Mouse (Mus musculus): ENCODE results near the gene Olfr288. TPM values are rescaled to one million over a fixed set of nuclear protein-coding genes. Genes with fewer than 3 reads are reported as not detected.

The Olfr288 gene
- not detected in 2 replicates for polyA plus RNA-seq (2015; fragmentation: Nextera tagmentation; extraction: Ambion mirVana)

DNA sequence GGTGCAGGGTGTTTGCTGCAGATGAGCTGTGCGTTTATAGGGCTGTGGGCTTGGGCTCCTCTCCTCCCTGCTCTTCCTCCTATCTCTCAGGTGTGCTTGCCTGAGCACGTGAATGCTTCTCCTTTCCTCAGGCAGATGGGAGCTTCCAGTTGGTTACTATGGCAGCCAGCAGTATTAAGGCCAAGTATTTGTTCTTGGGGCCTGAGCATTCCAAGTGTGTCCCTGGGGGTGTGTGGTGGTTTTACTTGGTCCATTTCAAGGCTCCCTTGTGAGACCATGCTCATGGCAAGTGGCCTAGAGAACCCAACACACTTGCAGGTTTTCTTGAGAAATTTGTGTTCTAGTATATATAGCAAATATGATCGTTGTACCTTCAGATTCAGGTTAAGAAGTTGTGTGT, at the start of gene Olfr288:
TSS of gene Olfr288 (minus strand) at position 101 of the 400 bp plus-strand sequence.
- 50% methylated on average over 3 of the region's 3 CpGs for WGBS (ENCODE audit: insufficient replicate concordance)
- no peak within 1 kb of the TSS for H3K4me2 ChIP-seq
- no peak within 1 kb of the TSS for H3K27ac ChIP-seq (replicated peaks)
- no peak within 1 kb of the TSS for H3K9ac ChIP-seq
- no peak within 1 kb of the TSS for H3K4me3 ChIP-seq (replicated peaks)
- no peaks in the 10 kb centered on the region for H3K9me3 ChIP-seq (replicated peaks)
- H3K4me1 ChIP-seq (replicated peaks) = no peaks in the 10 kb centered on the region
- H3K27me3 ChIP-seq = no peaks in the 10 kb centered on the region
- ATAC-seq (ENCODE audit: insufficient read depth) = no peak
- H3K36me3 ChIP-seq (replicated peaks) = no peaks in the 10 kb centered on the region

DNA sequence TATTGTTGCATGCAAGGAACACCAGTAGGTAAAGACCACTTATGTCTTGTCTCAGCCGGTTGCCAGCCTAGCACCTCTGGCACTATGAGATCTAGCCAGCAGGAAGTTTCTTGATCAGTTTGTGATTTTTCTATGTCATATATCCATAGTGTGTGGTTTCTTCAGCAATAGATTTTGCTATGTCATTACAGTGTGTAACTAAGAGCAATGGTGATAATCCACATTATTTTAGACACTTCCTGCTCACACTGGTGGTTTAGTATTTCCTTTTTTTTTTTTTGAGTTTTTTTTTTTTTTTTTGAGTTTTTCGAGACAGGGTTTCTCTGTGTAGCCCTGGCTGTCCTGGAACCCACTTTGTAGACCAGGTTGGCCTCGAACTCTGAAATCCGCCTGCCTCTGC, 40.1 kb upstream of the Olfr288 start:
- 41% methylated on average over 4 of the region's 4 CpGs for WGBS (ENCODE audit: insufficient replicate concordance)
- Histone ChIP-seq H3K9me3 (replicated peaks) (no peaks in the 10 kb centered on the region), H3K4me3 (replicated peaks) (no peak overlapping the region), H3K4me2 (no peak overlapping the region), H3K9ac (no peak overlapping the region), H3K27ac (replicated peaks) (no peak overlapping the region), H3K4me1 (replicated peaks) (no peaks in the 10 kb centered on the region), H3K36me3 (replicated peaks) (no peaks in the 10 kb centered on the region), H3K27me3 (no peaks in the 10 kb centered on the region)
- ATAC-seq (ENCODE audit: insufficient read depth) = no peak

DNA sequence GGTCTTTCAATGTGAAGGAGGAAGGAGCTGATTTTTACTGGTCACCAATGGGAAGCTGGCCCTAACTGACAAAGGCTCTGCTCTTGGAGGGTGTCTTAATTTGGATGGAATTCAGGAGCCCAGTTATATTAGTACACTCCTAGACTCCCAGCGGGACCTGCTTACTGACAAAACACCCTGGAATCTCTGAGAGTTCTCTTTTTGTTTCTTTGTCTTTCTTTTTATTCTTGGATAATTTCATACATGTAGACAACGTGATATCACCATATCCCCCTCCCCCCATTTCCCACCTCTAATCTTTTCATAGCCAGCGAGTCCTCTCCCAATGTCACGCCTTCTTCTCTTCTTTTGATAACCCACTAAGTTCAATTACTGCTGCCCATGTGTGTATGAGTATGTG, 39.0 kb upstream of the Olfr288 start, which contains the start of gene Olfr286:
TSS of gene Olfr286 (minus strand) at position 101 of the 400 bp plus-strand sequence.
- no peak within 1 kb of the TSS for H3K4me3 ChIP-seq (replicated peaks)
- H3K4me1 ChIP-seq (replicated peaks) = no peaks in the 10 kb centered on the region
- 69% methylated on average over 4 of the region's 4 CpGs for WGBS (ENCODE audit: insufficient replicate concordance)
- H3K27me3 ChIP-seq = no peaks in the 10 kb centered on the region
- H3K4me2 ChIP-seq = no peak within 1 kb of the TSS
- H3K27ac ChIP-seq (replicated peaks) = no peak within 1 kb of the TSS
- H3K9ac ChIP-seq = no peak within 1 kb of the TSS
- no peaks in the 10 kb centered on the region for H3K36me3 ChIP-seq (replicated peaks)
- no peaks in the 10 kb centered on the region for H3K9me3 ChIP-seq (replicated peaks)
- ATAC-seq (ENCODE audit: insufficient read depth) = no peak

DNA sequence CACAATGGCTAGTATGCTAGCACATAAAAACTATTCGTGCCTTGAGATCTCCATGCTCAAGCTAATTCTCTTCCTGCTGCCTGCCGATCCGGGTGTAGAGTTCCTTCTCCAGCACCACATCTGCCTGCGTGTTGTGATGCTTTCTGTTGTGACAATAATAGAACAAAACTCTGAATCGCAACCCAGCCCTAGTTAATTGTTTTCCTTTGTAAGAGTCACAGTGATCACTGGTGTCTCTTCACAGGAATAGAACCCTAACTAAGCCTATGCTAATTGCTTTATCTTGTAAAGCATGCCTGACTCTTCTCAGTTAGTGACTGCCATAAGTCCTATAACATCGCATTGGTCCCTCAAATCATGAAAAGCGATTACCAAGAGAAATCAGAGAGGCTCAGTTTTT, 30.8 kb upstream of the Olfr288 start:
- Histone ChIP-seq H3K4me3 (replicated peaks) (no peak overlapping the region), H3K27ac (replicated peaks) (no peak overlapping the region), H3K9me3 (replicated peaks) (no peaks in the 10 kb centered on the region), H3K9ac (no peak overlapping the region), H3K36me3 (replicated peaks) (no peaks in the 10 kb centered on the region), H3K27me3 (no peaks in the 10 kb centered on the region), H3K4me2 (no peak overlapping the region), H3K4me1 (replicated peaks) (no peaks in the 10 kb centered on the region)
- ATAC-seq (ENCODE audit: insufficient read depth) = no peak
- 61% methylated on average over 7 of the region's 7 CpGs for WGBS (ENCODE audit: insufficient replicate concordance)

DNA sequence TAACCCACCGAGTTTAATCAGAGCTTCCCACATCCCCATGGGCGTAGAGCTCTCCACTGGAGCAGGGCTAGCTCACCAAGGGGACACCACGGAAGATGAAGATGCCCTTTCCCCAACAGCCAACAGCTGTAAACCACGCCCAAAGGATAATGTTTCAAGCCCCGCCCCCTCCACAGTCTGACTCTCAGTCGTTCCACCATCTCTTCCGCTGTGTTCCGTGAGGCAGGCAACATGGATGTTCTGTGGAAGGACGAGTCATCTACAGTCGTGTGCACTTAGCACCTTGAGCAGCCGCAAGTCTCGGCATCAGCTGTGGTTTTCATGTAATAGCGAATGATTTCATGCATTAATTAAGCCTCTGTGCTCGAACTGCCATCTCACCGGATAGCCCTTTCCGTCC, 30.3 kb upstream of the Olfr288 start:
- H3K4me3 ChIP-seq (replicated peaks) = no peak overlapping the region
- no peaks in the 10 kb centered on the region for H3K36me3 ChIP-seq (replicated peaks)
- ATAC-seq (ENCODE audit: insufficient read depth) = no peak
- H3K27ac ChIP-seq (replicated peaks) = no peak overlapping the region
- H3K27me3 ChIP-seq = no peaks in the 10 kb centered on the region
- 33% methylated on average over 16 of the region's 16 CpGs for WGBS (ENCODE audit: insufficient replicate concordance)
- H3K9me3 ChIP-seq (replicated peaks) = no peaks in the 10 kb centered on the region
- H3K4me2 ChIP-seq = no peak overlapping the region
- H3K4me1 ChIP-seq (replicated peaks) = no peaks in the 10 kb centered on the region
- H3K9ac ChIP-seq = no peak overlapping the region

DNA sequence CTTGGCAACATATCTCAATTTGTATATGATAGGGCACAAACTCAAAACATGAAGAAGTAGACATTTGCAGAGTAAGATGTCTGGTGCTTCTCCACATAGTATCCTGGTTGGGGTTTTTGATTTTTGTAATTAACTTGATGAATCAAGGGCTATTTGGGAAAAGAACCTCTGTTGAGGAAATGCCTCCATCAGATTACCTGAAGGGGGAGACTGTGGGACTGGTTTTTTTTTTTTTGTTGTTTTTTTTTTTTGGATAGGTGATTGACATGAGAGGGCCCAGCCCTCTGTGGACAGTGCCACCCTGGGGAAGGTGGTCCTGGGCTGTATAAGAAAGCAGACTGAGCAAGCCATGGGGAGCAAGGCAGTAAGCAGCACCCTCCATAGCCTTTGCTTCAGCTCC, 27.0 kb upstream of the Olfr288 start:
- no peaks in the 10 kb centered on the region for H3K9me3 ChIP-seq (replicated peaks)
- H3K9ac ChIP-seq = no peak overlapping the region
- H3K36me3 ChIP-seq (replicated peaks) = no peaks in the 10 kb centered on the region
- no peaks in the 10 kb centered on the region for H3K4me1 ChIP-seq (replicated peaks)
- no peak overlapping the region for H3K27ac ChIP-seq (replicated peaks)
- no peak overlapping the region for H3K4me2 ChIP-seq
- no peaks in the 10 kb centered on the region for H3K27me3 ChIP-seq
- ATAC-seq (ENCODE audit: insufficient read depth) = no peak
- no peak overlapping the region for H3K4me3 ChIP-seq (replicated peaks)

DNA sequence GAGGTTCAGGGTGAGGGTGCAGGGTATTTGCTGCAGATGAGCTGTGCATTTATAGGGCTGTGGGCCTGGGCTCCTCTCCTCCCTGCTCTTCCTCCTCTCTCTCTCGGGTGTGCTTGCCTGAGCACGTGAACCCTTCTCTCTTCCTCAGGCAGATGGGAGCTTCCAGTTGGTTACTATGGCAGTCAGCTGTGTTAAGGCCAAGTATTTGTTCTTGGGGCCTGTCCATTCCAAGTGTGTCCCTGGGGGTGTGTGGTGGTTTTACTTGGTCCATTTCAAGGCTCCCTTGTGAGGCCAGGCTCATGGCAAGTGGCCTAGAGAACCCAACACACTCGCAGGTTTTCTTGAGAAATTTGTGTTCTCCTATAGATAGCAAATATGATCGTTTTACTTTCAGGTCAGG, 25.5 kb upstream of the Olfr288 start, which contains the start of the genes Gm44579 and Olfr287:
TSS of gene Gm44579 (minus strand) at position 101 of the 400 bp plus-strand sequence.
TSS of gene Olfr287 (minus strand) at position 180 of the 400 bp plus-strand sequence.
- Histone ChIP-seq H3K27ac (replicated peaks) (no peak within 1 kb of the TSS), H3K4me3 (replicated peaks) (no peak within 1 kb of the TSS), H3K9me3 (replicated peaks) (no peaks in the 10 kb centered on the region), H3K4me2 (no peak within 1 kb of the TSS), H3K36me3 (replicated peaks) (no peaks in the 10 kb centered on the region), H3K9ac (no peak within 1 kb of the TSS), H3K27me3 (no peaks in the 10 kb centered on the region), H3K4me1 (replicated peaks) (no peaks in the 10 kb centered on the region)
- 44% methylated on average over 4 of the region's 4 CpGs for WGBS (ENCODE audit: insufficient replicate concordance)
- ATAC-seq (ENCODE audit: insufficient read depth) = no peak

DNA sequence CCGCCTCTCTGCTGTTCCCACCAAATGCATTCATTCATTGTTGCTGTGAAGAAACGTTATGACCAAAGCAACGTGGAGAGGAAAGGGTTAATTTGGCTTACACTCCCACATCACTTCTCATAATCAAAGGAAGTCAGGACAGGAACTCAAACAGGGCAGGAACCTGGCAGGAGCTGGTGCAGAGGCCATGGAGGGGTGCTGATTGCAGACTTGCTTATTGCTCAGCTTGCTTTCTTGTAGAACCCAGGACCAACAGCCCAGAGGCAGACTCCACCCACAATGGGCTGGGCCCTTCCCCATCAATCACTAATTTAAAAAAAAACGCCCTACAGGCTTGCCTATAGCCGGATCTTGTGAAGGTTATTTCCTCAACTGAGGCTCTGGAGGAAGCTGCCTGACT, 18.8 kb upstream of the Olfr288 start:
- Histone ChIP-seq H3K9me3 (replicated peaks) (no peaks in the 10 kb centered on the region), H3K4me1 (replicated peaks) (no peaks in the 10 kb centered on the region), H3K9ac (no peak overlapping the region), H3K27me3 (no peaks in the 10 kb centered on the region), H3K4me3 (replicated peaks) (no peak overlapping the region), H3K27ac (replicated peaks) (no peak overlapping the region), H3K4me2 (no peak overlapping the region), H3K36me3 (replicated peaks) (no peaks in the 10 kb centered on the region)
- ATAC-seq (ENCODE audit: insufficient read depth) = no peak
- WGBS (ENCODE audit: insufficient replicate concordance) = 27% methylated on average over 5 of the region's 5 CpGs

DNA sequence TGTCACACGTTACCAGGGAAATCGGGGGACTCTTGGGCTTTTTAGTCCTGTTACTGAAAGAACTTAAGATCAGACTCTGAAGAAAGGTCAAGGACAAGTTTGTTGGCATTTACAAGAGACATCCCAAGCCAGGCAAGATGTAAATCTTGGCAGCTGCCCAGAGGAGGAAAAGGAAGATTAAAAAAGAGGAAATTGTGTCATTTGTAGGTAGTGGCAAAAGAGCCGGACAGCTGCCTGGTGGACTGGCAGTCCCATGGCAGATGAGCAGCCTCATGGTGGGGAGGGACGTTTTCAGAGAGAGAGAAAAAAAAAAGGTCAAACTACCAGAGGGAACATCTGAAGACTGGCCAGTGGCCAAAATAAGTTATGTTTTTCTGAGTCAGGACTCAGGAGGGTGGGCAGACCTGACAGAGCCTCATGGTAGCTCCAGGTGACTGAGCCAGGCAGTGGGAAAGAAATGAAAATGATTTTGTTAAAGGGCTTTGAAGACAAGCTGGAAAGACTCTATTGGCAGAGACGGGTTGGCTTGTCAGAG, 18.1 kb upstream of the Olfr288 start:
- H3K9ac ChIP-seq = no peak overlapping the region
- 41% methylated on average over 5 of the region's 5 CpGs for WGBS (ENCODE audit: insufficient replicate concordance)
- H3K27ac ChIP-seq (replicated peaks) = no peak overlapping the region
- no peak overlapping the region for H3K4me2 ChIP-seq
- ATAC-seq (ENCODE audit: insufficient read depth) = no peak
- H3K4me3 ChIP-seq (replicated peaks) = no peak overlapping the region
- no peaks in the 10 kb centered on the region for H3K27me3 ChIP-seq
- H3K4me1 ChIP-seq (replicated peaks) = no peaks in the 10 kb centered on the region
- no peaks in the 10 kb centered on the region for H3K36me3 ChIP-seq (replicated peaks)
- H3K9me3 ChIP-seq (replicated peaks) = no peaks in the 10 kb centered on the region

DNA sequence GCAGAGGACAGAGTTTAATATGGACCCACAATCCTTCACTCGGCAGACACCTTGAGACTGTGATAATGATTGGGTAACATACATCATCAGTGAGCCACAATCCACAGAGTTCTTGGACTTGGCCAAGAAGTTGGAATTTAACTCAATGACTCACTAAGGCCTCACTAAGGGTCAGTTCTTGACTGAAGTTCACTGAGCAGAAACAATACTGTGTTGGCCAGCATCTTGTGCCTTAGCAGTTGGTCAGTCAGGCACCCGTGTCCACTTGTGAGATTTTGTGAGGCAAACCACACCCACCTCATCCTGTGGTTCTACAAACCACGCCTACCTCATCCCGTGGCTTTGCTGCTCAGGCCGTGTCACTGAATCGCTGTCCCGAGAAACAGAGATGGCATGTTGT, 14.3 kb upstream of the Olfr288 start:
- Histone ChIP-seq H3K27ac (replicated peaks) (no peak overlapping the region), H3K4me1 (replicated peaks) (no peaks in the 10 kb centered on the region), H3K36me3 (replicated peaks) (no peaks in the 10 kb centered on the region), H3K27me3 (no peaks in the 10 kb centered on the region), H3K4me3 (replicated peaks) (no peak overlapping the region), H3K9me3 (replicated peaks) (no peaks in the 10 kb centered on the region), H3K4me2 (no peak overlapping the region), H3K9ac (no peak overlapping the region)
- no peak for ATAC-seq (ENCODE audit: insufficient read depth)
- 41% methylated on average over 7 of the region's 7 CpGs for WGBS (ENCODE audit: insufficient replicate concordance)

DNA sequence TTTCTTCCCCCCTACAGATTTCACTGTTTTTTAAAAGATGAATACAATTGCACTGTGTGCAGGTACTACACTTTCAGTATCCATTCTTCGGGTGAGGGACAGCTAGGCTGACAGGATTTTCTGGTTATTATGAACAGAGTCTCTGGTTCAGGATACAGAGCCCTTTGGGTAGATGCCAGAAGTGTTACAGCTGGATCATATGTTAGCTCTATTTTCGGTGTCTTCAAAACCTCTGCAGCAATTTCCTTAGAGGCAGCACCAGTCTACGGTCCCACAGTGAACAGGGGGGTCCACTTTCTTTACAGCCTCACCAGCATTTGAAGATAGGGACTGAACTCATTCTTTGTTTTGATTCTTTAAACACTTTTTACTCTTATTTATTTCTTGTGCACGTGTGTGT, 10.9 kb downstream of the Olfr288 start:
- WGBS (ENCODE audit: insufficient replicate concordance) = 44% methylated on average over 4 of the region's 4 CpGs
- Histone ChIP-seq H3K36me3 (replicated peaks) (no peaks in the 10 kb centered on the region), H3K27ac (replicated peaks) (no peak overlapping the region), H3K4me1 (replicated peaks) (peaks cover 14% of the 10 kb centered on the region), H3K4me3 (replicated peaks) (no peak overlapping the region), H3K9ac (no peak overlapping the region), H3K4me2 (no peak overlapping the region), H3K27me3 (peaks cover 31% of the 10 kb centered on the region), H3K9me3 (replicated peaks) (no peaks in the 10 kb centered on the region)
- no peak for ATAC-seq (ENCODE audit: insufficient read depth)

DNA sequence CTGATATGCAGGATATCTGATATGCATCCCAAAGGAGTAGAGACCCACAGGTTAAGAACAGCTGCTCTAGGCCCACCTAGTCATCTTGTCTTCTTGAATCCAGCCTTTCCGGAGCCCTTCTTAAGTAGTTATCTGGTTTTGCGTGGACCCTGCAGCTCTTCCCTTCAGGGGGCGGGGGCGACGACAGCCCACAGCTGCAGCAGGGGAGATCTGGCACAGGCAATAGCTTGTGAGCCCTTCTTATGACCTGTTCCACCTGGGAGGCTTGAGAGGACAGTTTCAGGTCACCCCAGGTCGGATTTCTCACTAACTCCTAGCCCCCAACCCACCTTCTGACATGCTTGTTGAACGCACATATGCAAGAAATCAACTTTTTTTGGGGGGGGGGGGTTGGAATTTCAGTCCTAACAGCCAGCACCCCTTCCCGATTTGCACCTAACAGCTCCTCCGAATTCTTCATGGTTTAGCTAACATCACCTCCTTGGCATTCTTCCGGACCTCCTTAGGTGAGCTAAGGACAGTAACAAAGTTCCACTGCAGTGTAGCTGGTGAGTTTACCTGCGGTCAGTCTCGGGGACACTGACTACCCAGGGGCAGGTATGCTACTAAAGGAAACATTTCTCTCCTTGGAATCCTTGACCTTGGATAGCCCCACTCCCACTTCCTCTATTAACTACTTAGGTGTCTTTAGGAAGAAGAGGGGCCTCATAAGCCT, 13.3 kb downstream of the Olfr288 start:
- Histone ChIP-seq H3K4me2 (no peak overlapping the region; the same call in 1 of the 2 replicates), H3K9me3 (replicated peaks) (no peaks in the 10 kb centered on the region), H3K4me3 (replicated peaks) (no peak overlapping the region), H3K4me1 (replicated peaks) (peaks cover 14% of the 10 kb centered on the region), H3K27me3 (peaks cover 49% of the 10 kb centered on the region), H3K9ac (no peak overlapping the region), H3K36me3 (replicated peaks) (no peaks in the 10 kb centered on the region), H3K27ac (replicated peaks) (no peak overlapping the region)
- no peak for ATAC-seq (ENCODE audit: insufficient read depth)
- 53% methylated on average over 12 of the region's 12 CpGs for WGBS (ENCODE audit: insufficient replicate concordance)

Data from liver, embryonic 15.5 days (tissue).